Mouse (Mus musculus): Measurements from ENCODE around the gene Gm36079. TPM values are rescaled to one million over a fixed set of nuclear protein-coding genes. Genes with fewer than 3 reads are reported as not detected.
"Not testable (repeated sequence)": the region's sequence is repeated elsewhere in the genome, so short reads cannot be mapped to it uniquely, and the experiment has no call there.

The Gm36079 gene
- not detected in 2 replicates for polyA plus RNA-seq (2015; fragmentation: Nextera tagmentation; extraction: Ambion mirVana)

- not testable (repeated sequence) for H3K9ac ChIP-seq; ATAC-seq (ENCODE audit: insufficient number of reproducible peaks, low FRiP score, low TSS enrichment, low read depth); H3K36me3 ChIP-seq; H3K9me3 ChIP-seq (replicated peaks); H3K4me3 ChIP-seq (replicated peaks); H3K4me1 ChIP-seq; H3K4me2 ChIP-seq (replicated peaks); H3K27ac ChIP-seq (replicated peaks)
- 0% methylated on average over 3 of the region's 17 CpGs for WGBS
- H3K27me3 ChIP-seq, result peaks cover 15% of the 10 kb centered on the region
Measured at GRCm38 (mm10) chr13:120026911-120027310, at the start of gene Gm36079. Gene Gm36079, minus strand, starts transcription at chr13:120027011.

- H3K27ac ChIP-seq (replicated peaks); H3K4me3 ChIP-seq (replicated peaks); H3K36me3 ChIP-seq; H3K4me1 ChIP-seq; H3K27me3 ChIP-seq; ATAC-seq (ENCODE audit: insufficient number of reproducible peaks, low FRiP score, low TSS enrichment, low read depth); H3K9me3 ChIP-seq (replicated peaks); H3K9ac ChIP-seq; H3K4me2 ChIP-seq (replicated peaks): not testable (repeated sequence)
- no CpG with 5 or more reads among the region's 13 CpGs for WGBS
Measured at GRCm38 (mm10) chr13:120070878-120071277, 44.1 kb upstream of the Gm36079 start.

GRCm38 (mm10) chr13:120070012-120070598, 43.3 kb upstream of the Gm36079 start:
- not testable (repeated sequence) for ATAC-seq (ENCODE audit: insufficient number of reproducible peaks, low FRiP score, low TSS enrichment, low read depth); H3K36me3 ChIP-seq; H3K27me3 ChIP-seq; H3K27ac ChIP-seq (replicated peaks); H3K4me2 ChIP-seq (replicated peaks); H3K9me3 ChIP-seq (replicated peaks); H3K9ac ChIP-seq; H3K4me3 ChIP-seq (replicated peaks); H3K4me1 ChIP-seq
- WGBS, result no CpG with 5 or more reads among the region's 12 CpGs

GRCm38 (mm10) chr13:120063439-120064089, 36.8 kb upstream of the Gm36079 start:
- H3K4me3 ChIP-seq (replicated peaks); H3K4me1 ChIP-seq; H3K9ac ChIP-seq; ATAC-seq (ENCODE audit: insufficient number of reproducible peaks, low FRiP score, low TSS enrichment, low read depth); H3K27ac ChIP-seq (replicated peaks); H3K27me3 ChIP-seq; H3K4me2 ChIP-seq (replicated peaks); H3K36me3 ChIP-seq; H3K9me3 ChIP-seq (replicated peaks): not testable (repeated sequence)
- no CpG with 5 or more reads among the region's 22 CpGs for WGBS

GRCm38 (mm10) chr13:120062903-120063302, 36.1 kb upstream of the Gm36079 start:
- WGBS, result no CpG with 5 or more reads among the region's 4 CpGs
- H3K36me3 ChIP-seq; H3K27ac ChIP-seq (replicated peaks); H3K4me3 ChIP-seq (replicated peaks); H3K27me3 ChIP-seq; H3K9me3 ChIP-seq (replicated peaks); H3K9ac ChIP-seq; H3K4me1 ChIP-seq; ATAC-seq (ENCODE audit: insufficient number of reproducible peaks, low FRiP score, low TSS enrichment, low read depth); H3K4me2 ChIP-seq (replicated peaks): not testable (repeated sequence)

GRCm38 (mm10) chr13:120052085-120052484, 25.3 kb upstream of the Gm36079 start, which contains the start of gene Gm21188:
Gene Gm21188, minus strand, starts transcription at chr13:120052194.
- not testable (repeated sequence) for H3K27ac ChIP-seq (replicated peaks); H3K9ac ChIP-seq; H3K4me2 ChIP-seq (replicated peaks); H3K36me3 ChIP-seq; H3K4me1 ChIP-seq; H3K27me3 ChIP-seq; H3K9me3 ChIP-seq (replicated peaks); H3K4me3 ChIP-seq (replicated peaks); ATAC-seq (ENCODE audit: insufficient number of reproducible peaks, low FRiP score, low TSS enrichment, low read depth)

GRCm38 (mm10) chr13:120048608-120049007, 21.8 kb upstream of the Gm36079 start:
- not testable (repeated sequence) for H3K9me3 ChIP-seq (replicated peaks); H3K4me2 ChIP-seq (replicated peaks); H3K27ac ChIP-seq (replicated peaks); H3K9ac ChIP-seq; H3K27me3 ChIP-seq; H3K4me1 ChIP-seq; H3K4me3 ChIP-seq (replicated peaks); H3K36me3 ChIP-seq; ATAC-seq (ENCODE audit: insufficient number of reproducible peaks, low FRiP score, low TSS enrichment, low read depth)
- no CpG with 5 or more reads among the region's 5 CpGs for WGBS

GRCm38 (mm10) chr13:120048186-120048585, 21.4 kb upstream of the Gm36079 start:
- not testable (repeated sequence) for ATAC-seq (ENCODE audit: insufficient number of reproducible peaks, low FRiP score, low TSS enrichment, low read depth); H3K36me3 ChIP-seq; H3K27ac ChIP-seq (replicated peaks); H3K9me3 ChIP-seq (replicated peaks); H3K27me3 ChIP-seq; H3K4me3 ChIP-seq (replicated peaks); H3K4me2 ChIP-seq (replicated peaks); H3K4me1 ChIP-seq; H3K9ac ChIP-seq
- WGBS, result no CpG with 5 or more reads among the region's 2 CpGs

- not testable (repeated sequence) for H3K36me3 ChIP-seq; ATAC-seq (ENCODE audit: insufficient number of reproducible peaks, low FRiP score, low TSS enrichment, low read depth); H3K27me3 ChIP-seq; H3K4me3 ChIP-seq (replicated peaks); H3K9ac ChIP-seq; H3K27ac ChIP-seq (replicated peaks); H3K4me1 ChIP-seq; H3K4me2 ChIP-seq (replicated peaks); H3K9me3 ChIP-seq (replicated peaks)
- WGBS, result 0% methylated on average over 9 of the region's 40 CpGs
Measured at GRCm38 (mm10) chr13:120046422-120047209, 19.8 kb upstream of the Gm36079 start.

GRCm38 (mm10) chr13:120041145-120041544, 14.3 kb upstream of the Gm36079 start:
- H3K9ac ChIP-seq, H3K36me3 ChIP-seq: not testable (repeated sequence)

GRCm38 (mm10) chr13:120037881-120038280, 11.1 kb upstream of the Gm36079 start:
- not testable (repeated sequence) for H3K4me2 ChIP-seq (replicated peaks); H3K4me1 ChIP-seq; ATAC-seq (ENCODE audit: insufficient number of reproducible peaks, low FRiP score, low TSS enrichment, low read depth); H3K4me3 ChIP-seq (replicated peaks); H3K36me3 ChIP-seq; H3K9ac ChIP-seq; H3K27ac ChIP-seq (replicated peaks); H3K9me3 ChIP-seq (replicated peaks)
- WGBS, result 6% methylated on average over 6 of the region's 6 CpGs
- H3K27me3 ChIP-seq, result peaks cover 19% of the 10 kb centered on the region

More at GRCm38 (mm10) chr13:120041145-120041544, 14.3 kb upstream of the Gm36079 start:
- H3K9me3 ChIP-seq (replicated peaks); H3K27ac ChIP-seq (replicated peaks); H3K4me3 ChIP-seq (replicated peaks); ATAC-seq (ENCODE audit: insufficient number of reproducible peaks, low FRiP score, low TSS enrichment, low read depth); H3K4me2 ChIP-seq (replicated peaks); H3K4me1 ChIP-seq: not testable (repeated sequence)
- WGBS, result no CpG with 5 or more reads among the region's 1 CpGs
- H3K27me3 ChIP-seq, result peaks cover 11% of the 10 kb centered on the region

Measured in embryonic facial prominence, embryonic 15.5 days (tissue).